Mouse (Mus musculus) C2C12 (cell line): ENCODE results near the gene Defa32.
"Not testable (repeated sequence)": the region's sequence is repeated elsewhere in the genome, so short reads cannot be mapped to it uniquely, and the experiment has no call there.

Experiments used
- CTCF ChIP-seq: IDR thresholded peaks from one replicate; pipeline ENCODE4 v1.5.1; 2011; ENCODE audit not compliant: control insufficient read depth, insufficient read depth, insufficient read length
- FOSL1 ChIP-seq: IDR thresholded peaks from one replicate; pipeline ENCODE4 v1.8.0; 2011; ENCODE audit warnings: mild to moderate bottlenecking, low read length; ENCODE audit not compliant: poor library complexity, insufficient read depth, severe bottlenecking
- MAX ChIP-seq: IDR thresholded peaks from one replicate; pipeline ENCODE4 v1.6.1; 2011; ENCODE audit warnings: mild to moderate bottlenecking, control low read depth
- MYOD1 ChIP-seq: IDR thresholded peaks from one replicate; pipeline ENCODE4 v1.6.1; 2011; ENCODE audit warnings: low read depth; ENCODE audit not compliant: control insufficient read depth, insufficient read length
- MYOG ChIP-seq: IDR thresholded peaks from one replicate; pipeline ENCODE4 v1.6.1; 2011; ENCODE audit not compliant: control insufficient read depth, insufficient read length; ENCODE audit errors: extremely low read depth
- USF1 ChIP-seq: IDR thresholded peaks from one replicate; pipeline ENCODE4 v1.6.1; 2011; ENCODE audit warnings: low read depth, mild to moderate bottlenecking, control low read depth, moderate library complexity

DNA sequence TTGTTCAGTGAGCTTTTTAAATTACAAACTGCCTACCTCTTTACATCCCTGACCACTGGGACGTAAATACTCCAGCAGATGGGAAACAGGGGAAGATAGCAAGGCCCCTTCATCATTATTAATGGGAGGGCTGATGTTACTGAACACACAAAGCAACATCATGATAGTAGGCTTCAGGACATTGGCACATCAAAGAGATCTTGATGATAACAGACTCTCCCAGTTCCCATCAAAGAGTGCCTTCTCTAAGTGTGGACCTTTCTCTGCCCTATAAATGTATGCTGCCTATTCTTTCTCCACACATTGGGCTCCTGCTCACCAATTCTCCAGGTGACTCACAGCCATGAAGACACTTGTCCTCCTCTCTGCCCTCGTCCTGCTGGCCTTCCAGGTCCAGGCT, 19.9 kb upstream of the Defa32 start, which contains the start of gene Defa20:
- not testable (repeated sequence) for TF ChIP-seq CTCF, FOSL1, USF1, MAX, MYOG, MYOD1
